Mouse (Mus musculus): ENCODE results near the gene Ptprn. TPM values are rescaled to one million over a fixed set of nuclear protein-coding genes. Genes with fewer than 3 reads are reported as not detected.

Ptprn gene
- total RNA-seq (2012; rRNA removed) (0.04 TPM in 1 of 2 replicates, not detected in the other), total RNA-seq (2014; rRNA removed) (not detected in 2 replicates), polyA plus RNA-seq (2012; ENCODE audit: insufficient read length, low read depth) (0.16 TPM in 1 of 2 replicates, not detected in the other)

DNA sequence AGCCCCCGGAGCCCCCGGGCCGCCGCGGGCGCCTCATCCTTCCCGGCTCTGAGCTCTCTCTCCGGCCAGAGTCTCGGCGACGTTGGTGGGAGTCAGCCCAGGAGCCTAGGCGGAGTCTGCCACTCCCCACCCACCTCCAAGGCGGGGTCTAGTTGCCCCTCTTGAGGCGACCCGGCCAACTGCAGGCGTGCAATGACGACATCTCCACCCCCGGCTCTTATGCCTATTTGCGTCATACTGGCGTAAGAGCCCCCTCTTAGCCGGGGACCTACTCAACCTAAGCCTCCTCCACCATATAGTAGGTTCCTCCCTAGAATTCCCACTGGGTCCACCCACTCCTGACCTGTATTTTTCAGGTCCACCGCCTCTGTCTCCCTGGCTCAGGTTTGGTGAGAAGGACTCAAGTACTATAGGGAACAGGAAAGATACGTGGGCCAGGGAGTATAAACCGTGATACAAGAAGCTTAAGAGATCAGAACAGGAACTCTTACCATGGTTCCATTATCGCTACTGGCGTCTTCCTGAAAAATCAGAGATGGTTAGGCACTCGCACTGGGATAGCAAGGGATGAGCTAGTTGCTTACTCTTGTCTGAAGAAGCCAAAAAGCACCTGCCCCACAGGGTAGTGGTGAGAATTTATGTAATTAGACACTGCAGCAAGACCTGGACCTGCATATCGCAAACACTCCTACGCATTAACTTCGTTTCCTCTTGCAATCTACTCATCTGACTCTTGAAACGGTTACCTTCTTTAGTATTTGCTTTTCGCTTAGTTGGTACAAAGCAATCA lies at the start of gene Ptprn:
TSS of gene Ptprn (minus strand) at position 412 of the 790 bp plus-strand sequence.
- H3K9me3 ChIP-seq (replicated peaks; ENCODE audit: low read length): no peaks in the 10 kb centered on the region
- H3K27ac ChIP-seq (ENCODE audit: insufficient read depth, low read depth): no peak within 1 kb of the TSS
- no peak within 1 kb of the TSS for H3K4me3 ChIP-seq (replicated peaks in 1 of 3; ENCODE audit: low read depth in 2 of 3, low read length in 2 of 3, poor library complexity in 1 of 3)
- no peaks in the 10 kb centered on the region for H3K79me2 ChIP-seq (replicated peaks; ENCODE audit: control insufficient read depth, extremely low read depth, insufficient read depth, poor library complexity, severe bottlenecking)
- in situ Hi-C loops (cut with MboI; ENCODE audit: low pct_ligation_motif_present, low pct_unique_long_range_greater_than_20kb, low sequenced_read_pairs): loop anchor here (25.0 kb wide), 1 partner anchor 327 kb away; the partner anchor contains the start of gene Cfap65
- DNase-seq (ENCODE audit: extremely low read depth): no peak
- H3K27me3 ChIP-seq (replicated peaks): peaks cover 67% of the 10 kb centered on the region
- dilution Hi-C loops (cut with MboI; ENCODE audit: extremely low pct_ligation_motif_present, extremely low pct_unique_long_range_greater_than_20kb, low sequenced_read_pairs): no loop called here
- no peaks in the 10 kb centered on the region for H3K36me3 ChIP-seq (replicated peaks in 1 of 2; ENCODE audit: control insufficient read depth in 1 of 2, insufficient read depth in 1 of 2, low read length in 1 of 2)
- TF ChIP-seq E2F4 (IDR thresholded peaks at IDR 0.05; ENCODE audit: insufficient replicate concordance, low read depth, low read length) (no peak), GABPA (IDR thresholded peaks at IDR 0.05; ENCODE audit: insufficient replicate concordance, low read depth, low read length) (no peak), ZC3H11A (IDR thresholded peaks at IDR 0.05; ENCODE audit: low read depth, low read length) (no peak), CTCF (conservative IDR thresholded peaks at IDR 0.05 in 1 of 2, IDR thresholded peaks at IDR 0.05 in 1 of 2; ENCODE audit: low read depth in 2 of 2, low read length in 2 of 2) (no peak), CHD2 (IDR thresholded peaks at IDR 0.05; ENCODE audit: low read length) (no peak), BHLHE40 (IDR thresholded peaks at IDR 0.05; ENCODE audit: low read depth, low read length) (no peak)
- H3K4me2 ChIP-seq (ENCODE audit: insufficient read depth, low read depth, poor library complexity, severe bottlenecking): no peak within 1 kb of the TSS
- H3K9ac ChIP-seq (ENCODE audit: insufficient read depth, low read depth): no peak within 1 kb of the TSS
- H3K4me1 ChIP-seq (ENCODE audit: control insufficient read depth in 1 of 2, insufficient read depth in 2 of 2): no peaks in the 10 kb centered on the region

DNA sequence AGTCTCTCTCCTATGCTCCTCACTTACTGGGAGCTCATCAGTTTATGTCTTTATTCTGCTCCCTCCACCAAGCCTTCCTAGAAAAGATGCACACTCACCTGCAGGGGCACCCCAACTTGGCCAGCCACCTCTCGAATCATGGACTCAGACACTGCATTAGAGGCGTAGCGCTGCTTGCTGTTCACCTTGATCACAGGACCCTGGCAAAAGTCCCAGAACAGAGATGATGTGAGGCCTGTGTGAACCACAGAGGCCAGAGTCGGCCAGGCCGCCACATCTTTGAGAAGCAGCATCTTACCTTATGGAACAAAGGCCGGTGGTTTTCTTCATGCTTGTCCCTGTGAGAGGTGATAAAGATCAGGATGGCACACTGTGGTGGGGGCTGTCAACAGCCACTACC lies 47.4 kb upstream of the Ptprn start:
- no peaks in the 10 kb centered on the region for H3K27me3 ChIP-seq (replicated peaks)
- TF ChIP-seq MAFK (IDR thresholded peaks at IDR 0.05; ENCODE audit: insufficient replicate concordance, low read length): no peak
- TF ChIP-seq USF1 (IDR thresholded peaks at IDR 0.05; ENCODE audit: low read depth, low read length): no peak
- no peak for TF ChIP-seq CTCF (conservative IDR thresholded peaks at IDR 0.05 in 1 of 2, IDR thresholded peaks at IDR 0.05 in 1 of 2; ENCODE audit: low read depth in 2 of 2, low read length in 2 of 2)
- TF ChIP-seq KAT2A (IDR thresholded peaks at IDR 0.05; ENCODE audit: insufficient replicate concordance, low read length): no peak
- no peak for TF ChIP-seq MAZ (IDR thresholded peaks at IDR 0.05; ENCODE audit: low read depth, low read length)
- no peak for TF ChIP-seq SMC3 (IDR thresholded peaks at IDR 0.05; ENCODE audit: low read depth, low read length)
- no peak for DNase-seq (ENCODE audit: extremely low read depth)
- no peaks in the 10 kb centered on the region for H3K9me3 ChIP-seq (replicated peaks; ENCODE audit: low read length)
- no peak overlapping the region for H3K9ac ChIP-seq (ENCODE audit: insufficient read depth, low read depth)
- peaks cover 3 to 21% of the 10 kb centered on the region in 2 experiments for H3K4me1 ChIP-seq (ENCODE audit: control insufficient read depth in 1 of 2, insufficient read depth in 2 of 2)
- no peak overlapping the region for H3K27ac ChIP-seq (ENCODE audit: insufficient read depth, low read depth)
- no peak overlapping the region for H3K4me3 ChIP-seq (replicated peaks in 1 of 3; ENCODE audit: low read depth in 2 of 3, low read length in 2 of 3, poor library complexity in 1 of 3)
- H3K4me2 ChIP-seq (ENCODE audit: insufficient read depth, low read depth, poor library complexity, severe bottlenecking): no peak overlapping the region
- in situ Hi-C loops (cut with MboI; ENCODE audit: low pct_ligation_motif_present, low pct_unique_long_range_greater_than_20kb, low sequenced_read_pairs) (no loop called here), dilution Hi-C loops (cut with MboI; ENCODE audit: extremely low pct_ligation_motif_present, extremely low pct_unique_long_range_greater_than_20kb, low sequenced_read_pairs) (no loop called here)
- no peaks in the 10 kb centered on the region for H3K79me2 ChIP-seq (replicated peaks; ENCODE audit: control insufficient read depth, extremely low read depth, insufficient read depth, poor library complexity, severe bottlenecking)
- peaks cover 52 to 80% of the 10 kb centered on the region in 2 experiments for H3K36me3 ChIP-seq (replicated peaks in 1 of 2; ENCODE audit: control insufficient read depth in 1 of 2, insufficient read depth in 1 of 2, low read length in 1 of 2)

DNA sequence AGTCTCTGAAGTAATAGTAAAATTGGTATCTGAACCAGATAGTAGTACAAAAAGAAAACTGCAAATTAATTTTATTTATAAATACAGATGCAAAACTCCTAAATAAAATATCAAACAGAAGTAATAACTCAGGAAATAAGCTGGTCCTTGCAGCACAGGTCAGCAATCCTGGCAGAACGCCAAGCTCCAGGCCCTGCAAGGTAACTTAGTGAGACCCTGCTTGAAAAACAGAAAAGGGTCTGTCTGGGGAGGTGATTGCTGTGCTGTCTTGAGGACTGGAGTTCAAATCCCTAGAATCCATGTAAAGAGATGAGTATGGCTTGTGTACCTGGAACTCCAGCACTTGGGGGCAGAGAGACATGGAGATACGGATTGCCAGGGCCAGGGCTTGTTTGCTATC lies 40.4 kb upstream of the Ptprn start:
- H3K9me3 ChIP-seq (replicated peaks; ENCODE audit: low read length): no peaks in the 10 kb centered on the region
- H3K79me2 ChIP-seq (replicated peaks; ENCODE audit: control insufficient read depth, extremely low read depth, insufficient read depth, poor library complexity, severe bottlenecking): no peaks in the 10 kb centered on the region
- peaks cover 15 to 22% of the 10 kb centered on the region in 2 experiments for H3K36me3 ChIP-seq (replicated peaks in 1 of 2; ENCODE audit: control insufficient read depth in 1 of 2, insufficient read depth in 1 of 2, low read length in 1 of 2)
- dilution Hi-C loops (cut with MboI; ENCODE audit: extremely low pct_ligation_motif_present, extremely low pct_unique_long_range_greater_than_20kb, low sequenced_read_pairs): no loop called here
- H3K9ac ChIP-seq (ENCODE audit: insufficient read depth, low read depth): no peak overlapping the region
- no peak overlapping the region for H3K27ac ChIP-seq (ENCODE audit: insufficient read depth, low read depth)
- in situ Hi-C loops (cut with MboI; ENCODE audit: low pct_ligation_motif_present, low pct_unique_long_range_greater_than_20kb, low sequenced_read_pairs): no loop called here
- peaks cover 4 to 5% of the 10 kb centered on the region in 2 experiments; a peak in 2 of 4 replicates for H3K4me1 ChIP-seq (ENCODE audit: control insufficient read depth in 1 of 2, insufficient read depth in 2 of 2)
- H3K27me3 ChIP-seq (replicated peaks): no peaks in the 10 kb centered on the region
- no peak for DNase-seq (ENCODE audit: extremely low read depth)
- H3K4me2 ChIP-seq (ENCODE audit: insufficient read depth, low read depth, poor library complexity, severe bottlenecking): no peak overlapping the region
- no peak overlapping the region for H3K4me3 ChIP-seq (replicated peaks in 1 of 3; ENCODE audit: low read depth in 2 of 3, low read length in 2 of 3, poor library complexity in 1 of 3)
- TF ChIP-seq SMC3 (IDR thresholded peaks at IDR 0.05; ENCODE audit: low read depth, low read length): no peak
- no peak for TF ChIP-seq NRF1 (IDR thresholded peaks at IDR 0.05; ENCODE audit: low read depth, low read length)
- no peak for TF ChIP-seq RCOR1 (conservative IDR thresholded peaks at IDR 0.05; ENCODE audit: low read depth, low read length)
- TF ChIP-seq MYC (IDR thresholded peaks at IDR 0.05; ENCODE audit: low read depth, low read length): no peak
- TF ChIP-seq PAX5 (IDR thresholded peaks at IDR 0.05; ENCODE audit: low read length): no peak
- TF ChIP-seq POLR2A (IDR thresholded peaks at IDR 0.05; ENCODE audit: low read depth, low read length): no peak
- TF ChIP-seq TCF12 (IDR thresholded peaks at IDR 0.05; ENCODE audit: low read depth, low read length): no peak
- no peak for TF ChIP-seq BHLHE40 (IDR thresholded peaks at IDR 0.05; ENCODE audit: low read depth, low read length)
- no peak for TF ChIP-seq ZNF384 (IDR thresholded peaks at IDR 0.05; ENCODE audit: low read depth, low read length)
- no peak for TF ChIP-seq JUN (IDR thresholded peaks at IDR 0.05; ENCODE audit: insufficient read depth, low read depth, low read length)
- no peak for TF ChIP-seq GABPA (IDR thresholded peaks at IDR 0.05; ENCODE audit: insufficient replicate concordance, low read depth, low read length)
- TF ChIP-seq ZMIZ1 (IDR thresholded peaks at IDR 0.05; ENCODE audit: low read depth, low read length): no peak
- no peak for TF ChIP-seq TBP (conservative IDR thresholded peaks at IDR 0.05; ENCODE audit: low read depth, low read length)
- TF ChIP-seq SIN3A (IDR thresholded peaks at IDR 0.05; ENCODE audit: low read length): no peak
- TF ChIP-seq MAZ (IDR thresholded peaks at IDR 0.05; ENCODE audit: low read depth, low read length): no peak
- no peak for TF ChIP-seq HCFC1 (IDR thresholded peaks at IDR 0.05; ENCODE audit: low read depth, low read length)
- no peak for TF ChIP-seq MAX (IDR thresholded peaks at IDR 0.05; ENCODE audit: low read length)
